Mouse (Mus musculus) thymus, adult 2 months (tissue): Measurements from ENCODE around the gene Rnf180. TPM values are rescaled to one million over a fixed set of nuclear protein-coding genes. Genes with fewer than 3 reads are reported as not detected.

ENCODE experiments used
- DNase-seq: peaks from one replicate; pipeline ENCODE4 v3.0.0; 2021
- H3K27ac ChIP-seq: fragments of 200-500 bp; 2 replicates; pipeline ENCODE4 v1.5.1; 2012; ENCODE audit warnings: low read length, control low read depth; ENCODE audit not compliant: control insufficient read depth, insufficient read depth
- H3K27me3 ChIP-seq: fragments of 200-500 bp; 2 replicates; pipeline ENCODE4 v1.6.1; 2012; ENCODE audit warnings: mild to moderate bottlenecking, low read length, moderate library complexity, mixed read lengths; ENCODE audit not compliant: control insufficient read depth, insufficient read depth
- H3K36me3 ChIP-seq: fragments of 200-500 bp; 2 replicates; pipeline ENCODE4 v1.6.1; 2012; ENCODE audit warnings: mild to moderate bottlenecking, low read length, moderate library complexity; ENCODE audit not compliant: control insufficient read depth, insufficient read depth
- H3K4me1 ChIP-seq: fragments of 200-500 bp; replicated peaks from 2 replicates; pipeline ENCODE4 v1.6.1; 2012; ENCODE audit warnings: low read length; ENCODE audit not compliant: control insufficient read depth, insufficient read depth
- H3K4me3 ChIP-seq: fragments of 200-500 bp; 2 replicates; pipeline ENCODE4 v1.5.1; 2012; ENCODE audit warnings: mild to moderate bottlenecking, low read length, control low read depth, moderate library complexity; ENCODE audit not compliant: control insufficient read depth, insufficient read depth
- CTCF ChIP-seq: fragments of 200-500 bp; IDR thresholded peaks from 2 replicates; pipeline ENCODE4 v1.5.1; 2012; ENCODE audit warnings: mild to moderate bottlenecking, control low read depth, low read length, moderate library complexity, borderline replicate concordance; ENCODE audit not compliant: control insufficient read depth, poor library complexity, insufficient read depth; ENCODE audit errors: extremely low read depth
- POLR2A ChIP-seq: fragments of 200-500 bp; IDR thresholded peaks from 2 replicates; pipeline ENCODE4 v1.6.1; 2012; ENCODE audit warnings: mild to moderate bottlenecking, low read length, control low read depth, moderate library complexity; ENCODE audit not compliant: control insufficient read depth, poor library complexity, insufficient read depth; ENCODE audit errors: extremely low read depth
- WGBS: fragments of 180-500 bp; shearing (Covaris S2); methylation state at CpG from one replicate; pipeline ENCODE4 v1.1.7; 2018; 5-methylcytosine and 5-hydroxymethylcytosine counted together
- polyA plus RNA-seq: library from polyadenylated mRNA; depleted of rRNA; stranded (reverse); fragments of >200 nt; gene quantifications from 2 replicates; pipeline ENCODE4 v1.2.3, GENCODE M21; 2012

The Rnf180 gene
- polyA plus RNA-seq, 1 experiment = 3.4 TPM

GRCm38 (mm10) chr13:105223147-105223546, 71.5 kb downstream of the Rnf180 start:
- Histone ChIP-seq H3K4me1 (no peaks in the 10 kb centered on the region), H3K27ac (no peak overlapping the region), H3K4me3 (no peak overlapping the region), H3K36me3 (no peaks in the 10 kb centered on the region), H3K27me3 (no peaks in the 10 kb centered on the region)
- 95% methylated on average over 3 of the region's 3 CpGs for WGBS
- no peak for DNase-seq
- TF ChIP-seq POLR2A (no peak), CTCF (no peak)

GRCm38 (mm10) chr13:105222016-105222725, 72.4 kb downstream of the Rnf180 start:
- Histone ChIP-seq H3K36me3 (no peaks in the 10 kb centered on the region), H3K27ac (no peak overlapping the region), H3K4me3 (no peak overlapping the region), H3K27me3 (no peaks in the 10 kb centered on the region), H3K4me1 (no peaks in the 10 kb centered on the region)
- DNase-seq = no peak
- TF ChIP-seq POLR2A (no peak), CTCF (no peak)
- 95% methylated on average over 5 of the region's 5 CpGs for WGBS

DNA sequence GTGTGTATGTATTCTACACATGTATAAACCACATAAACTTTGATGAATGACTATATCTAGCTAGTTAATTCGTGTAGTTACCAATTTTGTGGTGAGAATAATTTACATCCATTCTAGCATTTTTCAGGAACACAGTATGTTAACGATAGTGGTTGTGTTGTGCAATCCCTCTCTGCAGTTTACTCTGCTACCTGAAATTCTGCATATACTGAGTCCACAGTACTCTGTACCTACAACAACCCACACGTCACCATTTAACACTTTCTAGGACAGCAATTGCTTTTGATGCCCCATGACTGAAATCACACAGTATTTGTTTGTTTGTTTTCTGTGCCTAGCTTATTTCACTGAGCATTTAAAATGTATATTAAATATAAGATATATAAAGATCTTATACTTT, 83.9 kb downstream of the Rnf180 start:
- DNase-seq = no peak
- H3K27ac ChIP-seq = no peak overlapping the region
- no peaks in the 10 kb centered on the region for H3K27me3 ChIP-seq
- no peaks in the 10 kb centered on the region for H3K36me3 ChIP-seq
- H3K4me3 ChIP-seq = no peak overlapping the region
- TF ChIP-seq POLR2A (no peak), CTCF (no peak)
- H3K4me1 ChIP-seq = no peaks in the 10 kb centered on the region
- WGBS = 89% methylated on average over 3 of the region's 3 CpGs

DNA sequence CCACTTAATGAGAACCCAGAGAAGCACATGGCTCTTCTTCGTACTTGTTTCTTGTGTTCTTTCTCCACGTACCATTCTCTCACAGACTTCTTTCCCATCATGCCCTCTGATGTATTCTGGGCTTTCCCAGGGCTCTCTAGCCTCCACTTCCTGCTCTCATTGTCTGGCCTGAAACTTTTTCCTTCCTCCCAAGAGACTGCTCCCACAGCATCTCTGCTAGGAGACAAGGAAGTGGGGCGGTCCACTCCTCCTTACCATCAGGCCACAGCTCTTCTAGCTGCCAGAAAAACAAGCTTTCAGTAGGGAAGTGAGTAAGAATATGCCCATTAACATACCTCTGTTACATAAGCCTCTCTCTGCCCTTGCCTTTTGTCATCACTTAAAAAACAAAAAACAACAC, 90.8 kb downstream of the Rnf180 start:
- Histone ChIP-seq H3K4me1 (no peaks in the 10 kb centered on the region), H3K36me3 (no peaks in the 10 kb centered on the region), H3K27ac (no peak overlapping the region), H3K4me3 (no peak overlapping the region), H3K27me3 (no peaks in the 10 kb centered on the region)
- TF ChIP-seq POLR2A = no peak
- TF ChIP-seq CTCF = no peak
- no peak for DNase-seq
- 92% methylated on average over 3 of the region's 3 CpGs for WGBS

DNA sequence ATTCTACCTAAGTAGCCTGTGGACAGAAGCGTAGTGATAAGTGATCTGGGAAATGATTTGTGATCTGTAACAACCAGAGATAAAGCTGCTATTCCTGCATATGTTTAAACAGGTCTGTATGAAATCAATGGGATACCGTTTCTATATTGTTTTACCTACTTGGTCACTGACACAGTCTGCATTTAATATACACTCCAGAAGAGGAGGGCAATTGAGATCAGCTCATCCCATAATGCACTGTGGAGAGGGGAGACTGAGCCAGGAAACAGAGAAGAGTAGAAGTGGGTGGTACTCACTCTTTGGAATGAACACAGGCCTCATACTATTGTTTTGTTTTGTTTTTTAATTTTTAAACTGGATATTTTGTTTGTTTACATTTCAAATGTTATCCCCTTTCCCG, 96.0 kb downstream of the Rnf180 start:
- Histone ChIP-seq H3K27ac (no peak overlapping the region), H3K36me3 (no peaks in the 10 kb centered on the region), H3K4me1 (no peaks in the 10 kb centered on the region), H3K27me3 (no peaks in the 10 kb centered on the region), H3K4me3 (no peak overlapping the region)
- no peak for DNase-seq
- WGBS = 85% methylated on average over 3 of the region's 3 CpGs
- TF ChIP-seq CTCF (no peak), POLR2A (no peak)

DNA sequence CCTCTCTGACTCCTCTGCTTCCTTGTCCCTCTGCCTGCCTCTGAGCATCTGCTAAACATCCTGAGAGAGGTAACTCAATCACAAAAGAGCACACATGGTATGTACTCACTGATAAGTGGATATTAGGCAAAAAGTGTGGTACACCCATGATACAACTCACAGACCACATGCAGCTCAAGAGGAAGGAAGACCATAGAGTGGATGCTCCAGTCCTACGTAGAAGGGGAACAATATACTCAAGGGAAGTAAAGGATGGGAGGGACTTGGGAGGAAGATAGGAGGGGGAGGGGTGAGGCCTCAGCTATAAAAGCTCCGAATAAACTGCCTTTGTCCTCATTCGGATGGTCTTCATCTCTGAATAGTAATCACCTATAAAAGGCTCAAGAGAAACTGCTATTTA, 96.6 kb downstream of the Rnf180 start:
- TF ChIP-seq POLR2A (no peak), CTCF (no peak)
- no peak overlapping the region for H3K4me3 ChIP-seq

DNA sequence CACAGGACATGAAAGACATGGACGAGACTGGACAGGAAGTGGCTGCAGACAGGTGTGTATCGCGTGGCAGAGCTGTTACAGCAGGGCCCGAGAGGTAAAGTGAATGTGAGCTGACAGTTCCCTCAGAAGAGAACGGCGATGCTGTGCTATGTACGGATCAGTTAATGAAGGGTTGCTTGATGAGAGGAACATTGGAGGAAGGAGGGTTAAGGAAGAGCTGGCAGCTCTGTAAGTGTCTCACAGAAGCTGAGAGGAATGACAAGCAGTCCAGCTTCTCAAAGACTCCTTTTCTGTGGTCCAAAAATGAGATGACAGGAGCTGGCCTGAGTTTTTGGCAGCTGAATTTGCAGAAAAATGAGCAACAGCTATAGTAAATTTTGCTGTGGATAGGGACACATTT, 101.0 kb downstream of the Rnf180 start:
- Histone ChIP-seq H3K27ac (no peak overlapping the region), H3K4me1 (no peaks in the 10 kb centered on the region), H3K36me3 (no peaks in the 10 kb centered on the region), H3K4me3 (no peak overlapping the region), H3K27me3 (no peaks in the 10 kb centered on the region)
- no peak for DNase-seq
- WGBS = 83% methylated on average over 7 of the region's 7 CpGs
- TF ChIP-seq POLR2A = no peak
- TF ChIP-seq CTCF = no peak

More for the DNA sequence above, 96.6 kb downstream of the Rnf180 start:
- H3K27ac ChIP-seq = no peak overlapping the region
- H3K27me3 ChIP-seq = no peaks in the 10 kb centered on the region
- no peaks in the 10 kb centered on the region for H3K36me3 ChIP-seq
- DNase-seq = no peak
- H3K4me1 ChIP-seq = no peaks in the 10 kb centered on the region
- WGBS = 62% methylated on average over 3 of the region's 3 CpGs
